Mouse (Mus musculus): ENCODE data around the gene Sugct. TPM values are rescaled to one million over a fixed set of nuclear protein-coding genes. Genes with fewer than 3 reads are reported as not detected.
"Not testable (repeated sequence)": the region's sequence is repeated elsewhere in the genome, so short reads cannot be mapped to it uniquely, and the experiment has no call there.

Gene Sugct
- polyA plus RNA-seq, 1 experiment from 2014 or later: 2.7 TPM

DNA sequence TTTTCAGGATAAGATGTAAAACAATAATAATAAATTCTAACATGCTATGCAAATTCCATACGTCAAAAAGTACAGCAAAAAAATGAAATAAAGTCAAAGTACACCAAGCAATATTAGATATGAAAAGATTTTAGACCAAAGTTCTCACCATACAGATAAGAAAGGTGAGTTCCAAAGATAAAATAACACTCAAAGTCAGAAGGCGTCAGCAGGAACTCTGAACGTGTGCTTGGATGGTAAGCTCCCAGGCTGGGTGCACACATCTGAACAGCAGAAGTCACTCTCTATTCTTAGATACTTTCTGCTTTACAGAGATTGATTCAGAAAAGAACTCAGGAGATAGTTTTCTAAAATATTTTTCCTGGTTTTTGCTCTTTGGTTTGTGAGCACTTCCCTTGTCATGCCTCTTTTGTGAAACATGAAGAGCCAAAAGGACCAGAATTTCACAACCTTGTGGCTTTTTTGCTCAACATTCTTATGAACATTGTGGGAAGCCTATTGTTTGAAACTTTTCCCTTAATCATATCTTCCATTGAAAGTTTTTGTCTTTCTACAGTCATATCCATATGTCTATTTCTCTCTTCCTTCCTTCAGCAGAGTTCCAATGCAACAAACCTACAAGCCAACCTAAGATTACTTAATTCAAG, 110.0 kb downstream of the Sugct start:
- H3K9ac ChIP-seq: no peak overlapping the region
- ATAC-seq (ENCODE audit: low read depth) (no peak), DNase-seq (no peak)
- no peak overlapping the region for H3K4me3 ChIP-seq (replicated peaks)
- H3K27me3 ChIP-seq: no peaks in the 10 kb centered on the region
- 21% methylated on average over 3 of the region's 3 CpGs for WGBS (ENCODE audit: insufficient replicate concordance)
- H3K9me3 ChIP-seq (replicated peaks): no peaks in the 10 kb centered on the region
- H3K4me2 ChIP-seq: no peak overlapping the region
- H3K36me3 ChIP-seq: no peaks in the 10 kb centered on the region
- H3K27ac ChIP-seq: no peak overlapping the region
- H3K4me1 ChIP-seq (replicated peaks): no peaks in the 10 kb centered on the region

DNA sequence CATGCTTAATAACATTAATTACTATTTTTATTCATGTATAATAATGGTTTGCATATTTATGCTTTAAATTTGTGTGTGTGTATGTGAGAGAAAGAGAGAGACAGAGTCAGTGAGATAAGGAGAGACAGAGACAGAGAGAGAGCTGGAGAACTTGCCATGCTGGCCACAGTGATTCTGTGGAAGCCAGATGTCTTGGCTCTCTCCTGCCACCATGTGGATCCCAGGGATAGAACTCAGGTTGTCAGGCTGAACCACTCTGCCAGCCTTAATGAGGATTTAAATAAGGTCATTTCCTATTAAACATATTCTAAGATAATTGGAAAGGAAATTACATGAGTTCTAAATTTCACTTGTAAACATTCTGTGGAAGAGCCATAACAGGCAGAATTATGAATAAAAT, 110.5 kb downstream of the Sugct start:
- DNase-seq (no peak), ATAC-seq (ENCODE audit: low read depth) (no peak)
- no peaks in the 10 kb centered on the region for H3K4me1 ChIP-seq (replicated peaks)
- H3K27me3 ChIP-seq: no peaks in the 10 kb centered on the region
- no peak overlapping the region for H3K9ac ChIP-seq
- no peaks in the 10 kb centered on the region for H3K9me3 ChIP-seq (replicated peaks)
- no peak overlapping the region for H3K27ac ChIP-seq
- H3K4me3 ChIP-seq (replicated peaks): no peak overlapping the region
- H3K4me2 ChIP-seq: no peak overlapping the region
- no peaks in the 10 kb centered on the region for H3K36me3 ChIP-seq

DNA sequence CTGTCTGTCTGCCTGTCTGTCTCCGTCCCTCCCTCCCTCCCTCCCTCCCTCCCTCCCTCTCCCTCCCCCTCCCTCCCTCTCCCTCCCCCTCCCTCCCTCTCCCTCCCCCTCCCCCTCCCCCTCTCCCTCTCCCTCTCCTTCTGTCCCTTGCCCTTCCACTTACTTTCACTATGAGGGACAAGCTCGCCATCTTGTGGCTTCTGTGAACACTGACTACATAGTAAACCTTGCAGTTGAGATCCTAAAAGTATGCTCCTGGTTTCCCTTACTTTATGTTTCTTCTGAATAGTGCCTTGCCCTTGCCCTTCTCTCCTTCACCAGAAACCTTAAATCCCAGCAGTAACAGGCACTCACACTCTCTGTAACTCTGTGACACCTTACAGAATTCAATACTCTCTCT, 113.7 kb downstream of the Sugct start:
- Histone ChIP-seq H3K4me2 (no peak overlapping the region), H3K27ac (no peak overlapping the region), H3K36me3 (no peaks in the 10 kb centered on the region), H3K27me3 (no peaks in the 10 kb centered on the region), H3K4me1 (replicated peaks) (no peaks in the 10 kb centered on the region), H3K9ac (no peak overlapping the region), H3K9me3 (replicated peaks) (no peaks in the 10 kb centered on the region), H3K4me3 (replicated peaks) (no peak overlapping the region)
- no peak for ATAC-seq (ENCODE audit: low read depth)
- DNase-seq: no peak
- WGBS (ENCODE audit: insufficient replicate concordance): 0% methylated on average over 2 of the region's 2 CpGs

DNA sequence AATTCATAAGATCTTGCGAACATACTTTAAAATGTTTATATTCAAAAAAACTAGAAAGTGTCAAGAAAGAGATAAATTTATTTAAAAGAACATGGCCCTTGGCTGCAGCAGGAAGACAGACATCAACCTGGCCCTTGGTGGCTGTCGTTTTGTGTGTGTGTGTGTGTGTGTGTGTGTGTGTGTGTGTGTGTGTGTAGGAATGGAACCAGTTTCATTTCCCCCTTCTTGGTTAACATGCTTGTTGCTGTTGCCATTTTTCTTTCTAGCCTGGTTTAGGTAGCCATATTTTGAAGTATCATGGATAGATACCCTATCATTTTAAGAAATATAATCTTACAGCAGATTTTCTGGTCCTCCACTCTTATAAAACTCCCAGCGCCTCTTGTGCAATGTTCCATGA, 136.0 kb downstream of the Sugct start:
- Histone ChIP-seq H3K4me3 (replicated peaks) (no peak overlapping the region), H3K27me3 (no peaks in the 10 kb centered on the region), H3K36me3 (no peaks in the 10 kb centered on the region), H3K9ac (no peak overlapping the region), H3K4me1 (replicated peaks) (no peaks in the 10 kb centered on the region), H3K4me2 (no peak overlapping the region), H3K27ac (no peak overlapping the region), H3K9me3 (replicated peaks) (no peaks in the 10 kb centered on the region)
- WGBS (ENCODE audit: insufficient replicate concordance): 69% methylated on average over 3 of the region's 3 CpGs
- DNase-seq (no peak), ATAC-seq (ENCODE audit: low read depth) (no peak)

DNA sequence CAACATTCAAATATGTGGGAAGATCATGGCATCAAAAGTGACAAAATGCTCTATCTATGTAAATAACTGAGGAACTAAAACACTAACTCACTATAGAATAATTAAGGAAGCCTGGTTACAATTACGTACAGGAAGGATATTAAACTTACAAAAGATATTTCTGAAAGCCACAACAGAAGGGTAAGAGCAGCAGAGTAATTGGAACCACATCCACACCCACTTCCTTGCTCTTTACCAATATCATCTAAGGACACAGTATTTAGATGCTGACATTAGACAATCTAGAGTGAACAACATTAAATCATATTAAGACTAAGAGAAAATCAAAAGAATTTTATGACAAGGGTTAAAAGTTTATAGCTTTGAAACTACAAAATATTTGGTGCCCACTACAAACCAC, 159.0 kb downstream of the Sugct start:
- DNase-seq (no peak), ATAC-seq (ENCODE audit: low read depth) (no peak)
- WGBS (ENCODE audit: insufficient replicate concordance): 21% methylated on average over 1 of the region's 1 CpGs

DNA sequence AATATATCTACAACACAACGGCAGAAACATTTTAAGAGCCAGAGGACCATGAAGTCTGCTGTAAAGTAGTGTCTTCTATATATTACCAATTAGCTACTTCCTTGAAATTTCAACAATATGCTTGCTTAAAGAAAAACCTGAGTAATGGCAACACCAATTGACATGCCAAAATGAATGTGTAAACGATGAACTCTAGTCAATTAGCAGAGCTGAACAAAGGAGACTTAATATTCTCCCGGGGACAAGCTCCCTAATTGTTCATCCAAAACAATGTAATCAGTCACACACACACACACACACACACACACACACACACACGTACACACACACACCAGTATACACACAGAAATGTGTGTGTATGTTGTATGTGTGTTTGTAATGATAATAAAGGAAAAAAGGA, 160.5 kb downstream of the Sugct start:
- H3K27ac ChIP-seq: no peak overlapping the region
- H3K9ac ChIP-seq: no peak overlapping the region
- no peak for DNase-seq
- H3K4me2 ChIP-seq: no peak overlapping the region
- H3K36me3 ChIP-seq: no peaks in the 10 kb centered on the region
- no peak for ATAC-seq (ENCODE audit: low read depth)
- no peaks in the 10 kb centered on the region for H3K9me3 ChIP-seq (replicated peaks)
- WGBS (ENCODE audit: insufficient replicate concordance): 26% methylated on average over 4 of the region's 4 CpGs
- no peak overlapping the region for H3K4me3 ChIP-seq (replicated peaks)
- H3K4me1 ChIP-seq (replicated peaks): no peaks in the 10 kb centered on the region
- no peaks in the 10 kb centered on the region for H3K27me3 ChIP-seq

More for the DNA sequence above, 159.0 kb downstream of the Sugct start:
- Histone ChIP-seq H3K4me1 (replicated peaks) (no peaks in the 10 kb centered on the region), H3K4me3 (replicated peaks) (no peak overlapping the region), H3K9me3 (replicated peaks) (no peaks in the 10 kb centered on the region), H3K27me3 (no peaks in the 10 kb centered on the region), H3K36me3 (no peaks in the 10 kb centered on the region), H3K4me2 (no peak overlapping the region), H3K9ac (no peak overlapping the region), H3K27ac (no peak overlapping the region)

DNA sequence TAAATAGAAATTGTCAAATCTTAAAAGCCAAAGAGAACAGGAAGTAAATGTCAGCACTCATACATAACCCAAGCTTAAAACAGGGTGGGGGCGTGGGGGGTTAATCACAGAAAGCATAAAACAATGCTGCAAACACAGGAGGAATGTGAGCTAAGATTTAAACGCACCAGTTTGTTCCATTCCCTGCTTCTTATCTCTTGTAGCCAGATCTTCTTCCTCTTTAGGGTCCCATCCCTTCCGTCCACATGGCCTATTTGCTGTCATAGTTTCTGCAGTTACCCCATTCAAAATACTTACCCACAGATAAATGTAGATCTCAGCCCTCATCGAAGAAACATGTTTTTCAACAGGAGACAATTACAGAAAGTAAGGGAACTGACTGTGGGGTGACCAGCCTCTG, 160.9 kb downstream of the Sugct start:
- Histone ChIP-seq H3K27me3 (no peaks in the 10 kb centered on the region), H3K27ac (no peak overlapping the region), H3K9ac (no peak overlapping the region), H3K4me3 (replicated peaks) (no peak overlapping the region), H3K4me2 (no peak overlapping the region), H3K36me3 (no peaks in the 10 kb centered on the region), H3K4me1 (replicated peaks) (no peaks in the 10 kb centered on the region), H3K9me3 (replicated peaks) (no peaks in the 10 kb centered on the region)
- no peak for DNase-seq
- ATAC-seq (ENCODE audit: low read depth): peak; percentile 43; the same call in 1 of the 2 replicates
- 13% methylated on average over 4 of the region's 4 CpGs for WGBS (ENCODE audit: insufficient replicate concordance)

DNA sequence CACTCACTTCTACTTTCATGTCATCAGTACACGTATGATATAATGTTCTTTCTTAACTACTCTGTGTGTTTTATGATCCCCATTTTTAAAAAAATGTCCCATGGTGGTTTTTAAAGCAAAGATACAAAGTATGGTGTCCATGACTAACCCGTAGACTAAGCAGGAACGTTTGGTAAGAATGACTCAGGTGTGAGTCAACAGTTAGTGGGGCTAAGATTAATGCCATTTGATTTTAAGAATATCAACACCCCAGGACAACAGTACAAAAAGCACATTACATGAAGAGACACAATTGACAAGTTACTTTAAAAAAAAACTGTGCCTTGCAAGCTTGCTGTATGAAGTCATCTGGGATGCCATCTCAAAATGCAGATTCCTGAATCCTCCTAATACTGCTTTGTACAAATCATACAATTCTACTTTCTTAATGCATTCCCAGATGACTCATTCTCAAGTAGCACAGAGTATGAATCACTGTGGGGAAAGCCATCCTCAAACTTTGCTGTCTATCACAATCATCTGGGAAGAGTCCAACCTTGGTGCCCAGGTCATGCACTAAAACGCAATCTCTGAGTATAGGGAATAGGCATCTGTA, 184.1 kb downstream of the Sugct start:
- Histone ChIP-seq H3K9ac (no peak overlapping the region), H3K9me3 (replicated peaks) (no peaks in the 10 kb centered on the region), H3K27ac (no peak overlapping the region), H3K36me3 (no peaks in the 10 kb centered on the region), H3K27me3 (no peaks in the 10 kb centered on the region), H3K4me2 (no peak overlapping the region), H3K4me3 (replicated peaks) (no peak overlapping the region), H3K4me1 (replicated peaks) (no peaks in the 10 kb centered on the region)
- ATAC-seq (ENCODE audit: low read depth): no peak
- 53% methylated on average over 4 of the region's 4 CpGs for WGBS (ENCODE audit: insufficient replicate concordance)
- DNase-seq: no peak

DNA sequence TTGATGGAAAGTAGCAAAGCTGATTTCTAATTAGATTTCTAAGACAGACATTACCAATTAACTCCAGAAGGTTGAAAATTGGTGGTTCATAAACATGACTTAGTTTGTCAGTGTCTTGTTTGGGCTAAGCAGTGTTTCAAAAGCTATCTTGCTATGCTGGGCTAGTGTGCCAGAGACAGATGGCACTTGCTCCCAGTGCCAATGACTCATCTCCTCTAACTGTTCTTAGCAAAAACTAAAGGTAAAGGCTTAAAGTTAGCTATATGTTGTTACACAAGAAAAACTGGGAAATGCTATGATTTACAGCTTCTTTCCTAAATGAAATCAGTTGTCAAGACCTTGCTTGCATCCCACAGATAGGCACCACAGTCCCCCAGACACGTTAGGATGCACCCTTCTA, 200.4 kb downstream of the Sugct start:
- DNase-seq (no peak), ATAC-seq (ENCODE audit: low read depth) (no peak)
- Histone ChIP-seq H3K36me3 (no peaks in the 10 kb centered on the region), H3K4me2 (no peak overlapping the region), H3K9ac (no peak overlapping the region), H3K27me3 (no peaks in the 10 kb centered on the region), H3K4me1 (replicated peaks) (no peaks in the 10 kb centered on the region), H3K9me3 (replicated peaks) (no peaks in the 10 kb centered on the region), H3K27ac (no peak overlapping the region), H3K4me3 (replicated peaks) (no peak overlapping the region)
- WGBS (ENCODE audit: insufficient replicate concordance): 30% methylated on average over 1 of the region's 1 CpGs

DNA sequence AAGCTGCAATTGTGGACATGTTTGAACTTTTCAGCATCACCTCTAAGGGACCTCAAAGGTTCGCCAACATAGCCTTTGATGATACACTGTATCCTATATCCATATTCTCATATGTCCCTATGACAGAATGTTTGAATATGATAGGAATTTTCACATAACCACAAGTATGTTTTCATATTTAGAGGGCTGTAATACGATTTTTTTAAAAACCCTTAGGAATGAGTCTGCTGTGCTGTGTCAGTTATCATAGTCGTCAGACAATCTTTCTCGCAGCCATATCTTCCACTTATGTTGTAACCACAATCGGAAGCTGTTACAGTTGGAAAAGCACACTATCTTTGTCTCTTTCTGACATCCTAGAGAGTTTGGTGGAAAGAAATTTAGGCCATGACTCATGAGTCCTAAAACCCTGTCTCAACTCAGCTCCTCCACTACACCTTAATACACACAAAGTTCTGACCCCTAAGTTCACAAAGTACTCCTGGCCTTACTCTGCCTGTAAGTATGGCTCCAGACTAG, 201.2 kb downstream of the Sugct start:
- WGBS (ENCODE audit: insufficient replicate concordance): 42% methylated on average over 5 of the region's 5 CpGs
- Histone ChIP-seq H3K9me3 (replicated peaks) (no peaks in the 10 kb centered on the region), H3K4me1 (replicated peaks) (no peaks in the 10 kb centered on the region), H3K4me2 (no peak overlapping the region), H3K4me3 (replicated peaks) (no peak overlapping the region), H3K27me3 (no peaks in the 10 kb centered on the region), H3K27ac (no peak overlapping the region), H3K36me3 (no peaks in the 10 kb centered on the region), H3K9ac (no peak overlapping the region)
- no peak for ATAC-seq (ENCODE audit: low read depth)
- DNase-seq: no peak

DNA sequence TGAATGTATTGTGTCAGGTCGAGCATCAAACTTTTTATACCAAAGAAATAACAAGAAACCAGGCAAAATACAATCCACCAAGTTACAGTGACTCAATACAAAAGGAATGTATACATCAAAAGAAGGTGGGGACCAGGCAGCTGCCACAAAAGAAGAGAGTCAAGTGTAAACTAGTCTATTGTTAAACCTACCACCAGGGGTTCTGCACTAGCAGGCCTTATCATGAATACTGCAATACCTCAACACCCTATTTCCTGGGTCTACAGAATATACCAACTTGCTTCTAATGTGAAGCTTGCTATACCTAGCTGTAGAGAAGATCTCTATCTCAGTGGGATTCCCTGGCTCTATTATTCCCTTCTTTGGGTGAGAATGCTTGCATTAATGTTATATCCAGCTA, 237.4 kb downstream of the Sugct start:
- WGBS (ENCODE audit: insufficient replicate concordance): 39% methylated on average over 1 of the region's 1 CpGs
- H3K9ac ChIP-seq; H3K27ac ChIP-seq; H3K36me3 ChIP-seq; H3K4me3 ChIP-seq (replicated peaks); DNase-seq; H3K4me2 ChIP-seq; H3K4me1 ChIP-seq (replicated peaks); ATAC-seq (ENCODE audit: low read depth); H3K9me3 ChIP-seq (replicated peaks); H3K27me3 ChIP-seq: not testable (repeated sequence)

Measured in liver, embryonic 13.5 days (tissue).